Mouse (Mus musculus) urinary bladder, postnatal 10 days (tissue): ENCODE measurements around the gene Ctnnbl1.

Experiments
- DNase-seq: peaks from one replicate; pipeline ENCODE4 v3.0.0; 2022; ENCODE audit warnings: low spot score

Gene Ctnnbl1

GRCm38 (mm10) chr2:157793851-157794332 is 56.7 kb downstream of the Ctnnbl1 start:
- no peak for DNase-seq

DNA sequence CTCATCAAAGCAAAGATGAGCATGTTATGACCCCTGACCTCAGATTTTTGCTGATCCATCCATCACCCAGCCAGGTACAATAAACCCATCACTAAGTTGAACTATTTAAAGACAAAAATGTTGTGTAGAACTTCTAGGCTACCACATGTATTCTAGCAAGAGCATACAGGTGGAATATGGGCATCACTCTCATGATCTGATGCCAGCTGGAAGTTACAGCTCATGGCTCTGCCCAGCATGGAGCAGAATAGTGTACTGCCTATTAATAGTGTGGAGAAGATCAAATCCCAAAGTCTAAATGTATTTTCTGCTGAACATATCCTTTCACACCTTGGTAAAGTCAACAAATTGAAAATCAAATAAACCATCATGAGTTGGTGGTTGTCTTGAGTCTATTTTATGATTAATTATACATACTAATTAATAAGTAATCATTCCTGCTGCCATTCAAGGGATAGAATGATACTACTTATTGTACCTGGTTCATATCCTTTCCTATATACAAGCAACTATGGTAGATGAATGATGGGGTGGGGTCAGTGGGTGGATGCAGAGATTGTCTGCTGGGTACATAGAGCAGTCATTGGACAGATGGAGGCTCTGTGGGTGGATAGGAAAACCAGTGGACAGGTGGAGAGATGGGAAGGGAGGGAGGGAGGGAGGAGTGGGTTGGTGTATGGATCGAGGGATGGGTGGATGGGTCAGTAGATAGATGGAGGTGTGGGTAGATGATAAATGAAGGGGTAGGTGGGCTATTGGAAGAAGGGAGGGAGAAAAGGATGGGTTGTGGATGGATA is 58.6 kb downstream of the Ctnnbl1 start:
- no peak for DNase-seq

DNA sequence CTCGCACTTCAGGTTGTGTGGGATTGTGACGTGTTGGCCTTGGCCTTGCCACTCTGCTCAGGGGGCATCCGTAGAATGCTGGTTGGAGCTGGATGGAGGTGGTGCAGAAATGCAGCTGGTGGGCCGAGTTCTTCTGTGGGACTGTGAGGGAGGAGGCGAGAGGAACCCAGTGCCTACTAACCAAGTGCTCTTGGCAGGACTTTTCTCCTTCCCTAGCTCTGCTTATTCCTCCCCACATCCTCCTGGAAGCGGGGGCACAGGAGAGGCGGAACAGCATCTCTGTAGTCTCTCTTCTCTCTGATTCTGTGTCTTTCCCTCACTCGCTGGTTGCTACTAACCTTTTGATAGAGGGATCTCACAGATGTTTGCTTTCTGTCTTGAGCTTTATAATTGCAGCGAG is 62.3 kb downstream of the Ctnnbl1 start:
- no peak for DNase-seq

GRCm38 (mm10) chr2:157800288-157800687 is 63.1 kb downstream of the Ctnnbl1 start:
- DNase-seq = no peak

DNA sequence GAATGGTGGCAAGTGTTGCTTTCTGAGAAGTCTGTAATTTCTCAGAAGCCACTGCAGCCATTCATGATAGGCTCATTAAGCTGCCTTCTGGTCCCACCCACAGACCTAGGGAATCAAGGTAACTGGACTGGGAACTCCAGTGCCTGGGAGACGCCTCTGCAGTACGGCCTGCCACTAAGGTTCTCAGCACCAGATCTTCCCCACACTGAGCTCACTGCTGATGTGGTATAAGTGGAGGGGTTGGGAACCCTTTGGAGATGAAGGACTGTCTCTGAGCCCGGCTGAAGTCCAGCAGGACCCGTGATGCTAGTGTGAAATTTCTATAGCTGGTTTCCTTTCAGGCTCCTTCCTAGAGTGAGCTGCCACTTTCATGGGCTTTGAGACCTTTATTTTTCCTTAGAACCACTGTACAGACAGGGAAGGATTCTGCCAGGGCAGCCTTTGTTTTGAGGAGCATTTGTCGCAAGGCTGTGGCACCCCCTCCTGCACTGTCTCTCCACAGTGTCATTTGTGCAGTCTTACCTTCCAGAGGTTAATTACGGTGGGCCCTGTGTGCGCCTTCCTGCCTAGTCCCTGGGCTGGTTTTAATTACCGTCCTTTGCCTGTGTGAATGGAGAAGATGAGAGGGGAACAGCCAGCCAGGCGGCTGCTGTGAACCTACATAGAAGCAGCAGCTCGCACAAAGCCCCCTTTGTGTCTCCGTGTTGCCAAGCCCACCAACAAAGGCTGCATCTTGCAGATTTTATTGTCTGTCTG is 63.7 kb downstream of the Ctnnbl1 start:
- no peak for DNase-seq

DNA sequence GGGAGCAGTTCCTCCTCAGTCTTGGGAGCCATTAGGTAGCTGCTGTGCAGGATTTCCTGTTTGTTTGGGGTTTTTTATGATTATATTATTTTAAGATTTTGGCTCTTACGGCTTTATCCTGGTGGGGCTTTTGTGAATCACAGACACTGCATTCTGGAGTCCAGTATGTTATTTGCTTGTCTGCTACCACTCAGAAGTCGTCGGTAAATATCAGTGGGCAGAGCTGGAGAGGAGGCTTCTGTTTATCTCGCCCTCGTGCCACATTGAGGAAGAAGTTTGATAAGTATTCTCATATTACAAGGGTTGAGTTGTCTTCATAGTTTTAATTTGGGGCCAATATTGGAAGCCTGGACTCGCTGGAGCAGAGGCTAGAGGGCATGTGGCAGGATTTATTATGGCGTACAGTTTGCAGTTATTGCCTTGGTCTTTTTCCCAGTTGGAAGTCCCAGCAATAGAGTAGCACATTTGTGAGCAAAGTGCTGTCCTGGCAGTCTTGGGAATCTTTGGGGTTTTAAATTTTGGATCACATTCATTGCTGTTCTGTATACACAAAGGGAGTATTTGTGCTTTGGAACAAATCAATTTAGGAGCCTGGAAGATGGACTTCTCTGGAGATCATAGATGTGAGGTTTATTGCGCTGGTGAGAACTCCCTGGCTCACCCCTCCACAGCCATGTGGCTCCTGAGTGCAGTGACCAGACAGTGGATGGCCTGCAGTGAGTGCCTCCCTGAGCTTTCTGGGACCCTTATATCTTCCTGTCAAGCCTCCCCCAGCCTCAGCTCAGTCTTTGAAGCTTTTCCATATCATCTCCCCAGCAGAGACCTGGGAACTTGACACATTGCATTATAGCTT is 64.5 kb downstream of the Ctnnbl1 start:
- no peak for DNase-seq

DNA sequence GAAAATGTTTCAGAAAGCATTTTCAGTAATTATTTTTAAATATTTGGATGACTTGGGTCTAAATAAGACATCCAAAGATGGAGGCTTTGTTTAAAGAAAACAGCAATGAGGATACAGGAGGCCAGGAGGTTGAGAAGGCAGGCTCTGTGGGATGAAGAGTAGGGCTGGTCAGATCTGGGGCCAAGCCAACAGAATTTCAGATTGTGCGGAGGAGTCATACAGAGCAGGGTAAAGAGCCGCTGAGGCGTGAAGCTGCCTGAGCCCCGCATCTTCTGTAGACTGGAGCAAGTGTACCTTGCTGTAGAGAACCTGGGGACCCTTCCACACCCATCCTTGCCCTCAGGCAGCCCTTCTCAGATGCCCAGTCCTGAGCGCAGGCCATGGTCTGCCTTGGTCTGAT is 65.5 kb downstream of the Ctnnbl1 start:
- DNase-seq = no peak

GRCm38 (mm10) chr2:157804388-157804787 is 67.2 kb downstream of the Ctnnbl1 start:
- no peak for DNase-seq

GRCm38 (mm10) chr2:157805091-157805490 is 67.9 kb downstream of the Ctnnbl1 start:
- no peak for DNase-seq

DNA sequence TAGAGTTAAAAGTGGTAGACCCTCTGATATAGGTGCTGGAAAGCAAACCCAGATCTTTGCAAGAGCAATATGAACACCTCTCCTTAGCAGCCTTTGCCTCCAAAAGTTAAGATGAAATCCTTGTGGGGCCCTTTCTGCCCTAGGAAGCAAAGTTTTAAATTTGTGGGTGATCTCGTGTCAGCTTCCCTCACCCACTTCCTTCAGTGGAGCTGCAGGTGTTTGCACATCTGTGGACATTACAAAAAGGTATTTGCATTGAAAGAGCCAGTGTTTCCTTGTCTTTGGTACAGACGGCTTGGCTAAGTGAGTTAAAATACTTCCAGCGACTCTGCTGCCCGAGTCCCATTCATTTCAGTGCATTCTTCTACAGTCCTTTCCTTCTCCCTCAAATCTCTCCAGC is 69.9 kb downstream of the Ctnnbl1 start:
- DNase-seq = no peak

DNA sequence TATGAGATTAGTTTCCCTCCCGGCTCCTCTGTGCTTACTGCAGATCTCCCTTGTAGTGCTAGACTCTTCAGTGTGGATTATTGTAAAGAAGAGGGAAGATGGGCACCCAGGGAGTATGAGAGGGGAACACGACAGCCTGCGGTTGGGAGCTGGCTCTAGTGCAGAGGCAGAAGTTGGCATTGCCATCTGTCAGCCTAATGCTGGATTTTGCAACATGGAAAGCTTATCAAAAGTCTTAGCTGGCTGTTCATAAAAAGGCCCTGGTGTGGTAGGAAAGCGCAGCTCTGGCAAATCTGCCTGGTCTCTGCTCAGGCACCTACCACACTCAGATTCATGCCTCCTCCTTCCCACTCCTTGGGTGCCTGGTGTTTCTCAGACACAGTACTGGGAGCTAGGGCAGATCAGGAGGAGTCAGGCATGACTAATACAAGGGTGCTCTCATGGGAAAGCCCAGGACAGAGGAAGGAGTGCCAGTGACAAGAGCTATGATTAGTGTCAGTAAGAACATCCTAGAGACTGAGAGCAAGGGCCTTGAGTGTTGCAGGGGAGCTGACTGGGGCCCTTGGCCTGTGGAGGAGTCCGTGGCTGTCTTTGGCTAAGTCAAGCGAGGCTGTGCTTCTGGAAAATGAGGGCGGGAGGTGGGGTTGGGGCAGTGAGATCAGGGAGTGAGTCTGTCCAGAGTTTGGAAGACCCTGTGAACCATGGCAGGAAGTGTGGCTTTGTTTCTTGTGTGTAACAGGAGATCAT is 70.6 kb downstream of the Ctnnbl1 start:
- no peak for DNase-seq

DNA sequence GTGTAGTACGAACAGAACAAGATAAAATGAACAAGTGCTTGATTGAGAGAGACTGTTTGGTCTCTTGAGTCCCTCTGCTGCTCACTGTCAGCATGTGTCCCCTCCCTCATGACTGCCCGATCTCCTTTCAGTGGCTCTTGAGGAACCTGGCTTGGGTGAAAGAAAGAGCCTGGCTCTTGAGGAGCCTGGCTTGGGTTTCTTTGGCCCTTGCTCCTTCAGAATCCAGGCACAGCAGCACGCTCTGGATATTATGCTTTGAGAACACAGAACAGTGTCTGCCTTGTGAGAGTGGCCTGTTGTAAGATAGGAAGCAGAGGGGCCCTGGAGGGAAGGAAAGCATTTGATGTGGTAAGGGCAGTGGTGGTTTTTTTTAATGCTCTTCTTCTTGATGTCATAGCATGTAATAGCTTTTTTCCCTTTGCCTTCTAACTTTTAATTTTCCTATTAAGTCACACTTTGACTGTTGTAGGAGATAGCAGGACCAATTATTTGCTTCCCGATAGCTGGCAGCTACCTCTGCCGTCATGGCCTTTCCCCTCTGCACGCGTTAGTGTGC is 71.2 kb downstream of the Ctnnbl1 start:
- no peak for DNase-seq

DNA sequence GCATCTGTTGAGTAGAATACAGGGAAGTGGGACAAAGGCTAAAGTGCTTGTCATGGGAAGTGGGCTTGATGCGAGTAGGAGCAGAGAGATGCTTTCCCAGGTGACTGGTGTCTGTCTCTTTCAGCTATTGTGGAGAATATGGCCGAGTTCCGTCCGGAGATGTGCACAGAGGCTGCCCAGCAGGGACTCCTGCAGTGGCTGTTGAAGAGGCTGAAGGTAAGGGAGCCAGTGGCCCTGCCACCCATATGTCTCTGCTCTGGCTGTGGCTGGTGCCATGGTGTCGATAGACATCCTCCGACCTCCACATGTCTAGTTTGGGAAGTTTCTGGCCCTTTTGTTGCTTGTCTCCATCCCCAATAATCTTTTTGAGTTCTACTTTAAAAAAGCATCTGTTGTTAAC is 72.1 kb downstream of the Ctnnbl1 start:
- no peak for DNase-seq

- no peak for DNase-seq
These were observed 73.5 kb downstream of the Ctnnbl1 start for GRCm38 (mm10) chr2:157810749-157811148.

- no peak for DNase-seq
These were observed 75.9 kb downstream of the Ctnnbl1 start for GRCm38 (mm10) chr2:157813121-157813520.

GRCm38 (mm10) chr2:157814116-157814964 is 77.1 kb downstream of the Ctnnbl1 start:
- DNase-seq = no peak

DNA sequence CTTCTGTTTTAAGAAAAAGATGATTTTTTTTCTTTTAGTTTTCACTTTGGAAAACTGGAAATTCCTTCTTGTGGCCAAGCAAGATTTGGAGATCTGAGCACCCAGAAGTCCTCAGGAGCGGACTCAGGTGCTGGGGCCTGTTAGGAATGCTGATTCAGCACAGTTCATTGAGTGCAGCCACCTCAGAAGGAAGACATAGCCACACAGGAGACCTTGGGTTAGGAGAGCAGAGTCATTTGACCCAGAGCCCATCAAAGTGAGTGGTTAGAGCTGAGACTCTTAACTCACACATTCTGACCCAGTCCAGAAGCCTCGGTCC is 77.7 kb downstream of the Ctnnbl1 start:
- DNase-seq = no peak

DNA sequence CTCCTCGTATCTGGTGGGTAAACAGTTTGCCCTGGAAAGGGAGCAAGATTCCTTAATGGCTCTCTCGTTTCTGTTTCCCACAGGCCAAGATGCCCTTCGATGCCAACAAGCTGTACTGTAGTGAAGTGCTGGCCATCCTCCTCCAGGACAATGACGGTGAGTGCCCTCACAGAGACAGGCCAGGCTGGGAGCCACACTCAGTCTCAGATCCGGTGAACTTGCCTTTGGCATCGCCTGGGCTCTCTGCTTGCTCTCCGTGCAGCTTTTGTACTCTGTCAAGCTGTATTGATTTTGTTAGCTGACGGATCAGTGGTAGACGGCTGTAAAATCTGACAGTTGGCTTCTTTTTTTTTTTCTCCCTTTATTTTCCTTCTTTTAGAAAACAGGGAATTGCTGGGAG is 80.5 kb downstream of the Ctnnbl1 start:
- no peak for DNase-seq

DNA sequence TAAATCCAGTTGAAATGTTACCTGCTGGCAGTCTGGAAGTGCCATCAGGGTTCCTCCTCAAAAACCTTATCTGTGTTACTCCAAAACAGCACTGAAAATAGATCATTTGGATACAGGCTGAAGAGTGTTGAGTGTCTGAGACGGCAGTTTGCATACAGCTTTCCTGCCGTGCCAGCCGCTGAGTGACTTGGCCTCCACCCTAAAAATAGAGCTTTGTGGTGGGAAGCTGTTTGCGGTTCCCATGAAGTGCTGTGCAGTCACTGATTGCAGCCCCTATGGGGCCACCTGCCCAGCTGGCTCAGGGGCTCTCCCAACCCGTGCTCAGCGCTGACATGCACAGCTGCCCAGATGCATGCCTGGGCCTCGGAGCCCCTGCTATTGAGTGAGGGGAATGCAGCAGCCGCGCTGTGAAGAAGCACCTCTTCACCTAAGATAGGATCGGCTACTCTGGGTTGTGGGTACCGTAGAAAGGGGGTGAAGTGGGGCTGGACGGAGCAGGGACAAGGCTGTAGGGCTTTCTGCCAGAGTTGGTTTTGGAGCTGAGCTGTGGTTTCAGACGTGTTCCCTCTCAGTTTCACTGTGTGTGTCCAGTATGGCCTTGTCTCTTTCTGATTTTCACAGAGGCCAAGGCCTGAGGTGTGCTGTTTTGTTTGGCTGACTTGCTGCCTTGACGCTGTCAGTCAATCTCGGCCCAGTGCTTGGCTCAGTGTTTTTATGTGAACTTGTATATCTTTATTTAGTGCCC is 81.5 kb downstream of the Ctnnbl1 start:
- no peak for DNase-seq

- DNase-seq = no peak
These were observed 82.2 kb downstream of the Ctnnbl1 start for GRCm38 (mm10) chr2:157819401-157819800.
